9 mouse cellular contexts compared by ENCODE assay signal in genomic region chr7:118254460-118254859, GRCm38 (mm10). TPM values are rescaled to one million over a fixed set of nuclear protein-coding genes. Genes with fewer than 3 reads are reported as not detected.
DNase-seq lines count a peak whose midpoint lies in the region; TF ChIP-seq lines count a peak whose summit lies in the region.
"Had no signal": no experiment of that assay in that cellular context is flagged by ENCODE, and none has a peak within 500 bp of the region (broad histone marks: within the 10 kb centered on the region; RNA-seq: fewer than 3 reads in every experiment).

No protein-coding gene starts in this region.

- TF ChIP-seq POLR2A in heart, adult 2 months (IDR thresholded peaks at IDR 0.05; ENCODE audit: insufficient read depth, low read depth, low read length): no peak

- H3K4me1 ChIP-seq in heart, adult 2 months (ENCODE audit: control insufficient read depth, insufficient read depth, low read length): peaks cover 7% of the 10 kb centered on the region
- peaks cover 19% of the 10 kb centered on the region for H3K4me1 ChIP-seq in heart, embryonic 10.5 days
- H3K4me1 ChIP-seq: forebrain, embryonic 13.5 days had no signal

- no peak overlapping the region for H3K9ac ChIP-seq in heart, adult 2 months (ENCODE audit: low read depth, low read length)
- H3K9ac ChIP-seq: forebrain, embryonic 13.5 days had no signal

- 41% methylated on average over 8 of the region's 8 CpGs for WGBS in heart, adult 2 months
- 74% methylated on average over 8 of the region's 8 CpGs for WGBS in heart, embryonic 10.5 days

- H3K27ac ChIP-seq in heart, adult 2 months: peak overlapping the region; percentile 48; the same call in 1 of the 2 replicates
- H3K27ac ChIP-seq in heart, embryonic 10.5 days: no peak overlapping the region
- H3K27ac ChIP-seq: forebrain, embryonic 13.5 days had no signal

- no peaks in the 10 kb centered on the region for H3K27me3 ChIP-seq in heart, adult 2 months (ENCODE audit: control insufficient read depth, insufficient read depth, low read length)
- no peaks in the 10 kb centered on the region for H3K27me3 ChIP-seq in heart, embryonic 10.5 days (ENCODE audit: insufficient read depth, poor library complexity, severe bottlenecking)
- H3K27me3 ChIP-seq: forebrain, embryonic 13.5 days had no signal

- peaks cover 5% of the 10 kb centered on the region; the same call in 1 of the 2 replicates for H3K36me3 ChIP-seq in heart, adult 2 months (ENCODE audit: control insufficient read depth, insufficient read depth, low read length)
- H3K36me3 ChIP-seq in heart, embryonic 10.5 days: no peaks in the 10 kb centered on the region

- no peak for TF ChIP-seq EP300 in heart, adult 2 months (IDR thresholded peaks at IDR 0.05; ENCODE audit: insufficient read depth, low read depth, low read length)

- intact Hi-C loops in heart, adult 2 months (cut with DNase I): no loop called here
- intact Hi-C loops in heart, postnatal 14 days (cut with DNase I): no loop called here
- intact Hi-C loops in left cerebral cortex, postnatal 14 days (cut with DNase I): no loop called here

- peak; percentile 38 for DNase-seq in heart, adult 2 months
- no peak for DNase-seq in heart, embryonic 10.5 days (ENCODE audit: low spot score)
- peak; percentile 96 for DNase-seq in cerebellum, adult 11-12 months
- peak; percentile 29 to 53 for DNase-seq in heart, postnatal 14 days
- DNase-seq in left cerebral cortex, postnatal 14 days (ENCODE audit: low spot score in 2 of 2): peak; percentile 4 to 15
- DNase-seq in spleen, postnatal 36 days (ENCODE audit: low spot score in 2 of 2): no peak
- no peak for DNase-seq in urinary bladder, postnatal 36 days (ENCODE audit: low spot score in 2 of 2)
- DNase-seq in lung, postnatal 36 days: no peak

- no peak overlapping the region for H3K4me3 ChIP-seq in heart, adult 2 months
- no peak overlapping the region for H3K4me3 ChIP-seq in heart, embryonic 10.5 days
- H3K4me3 ChIP-seq: forebrain, embryonic 13.5 days had no signal

- H3K79me2 ChIP-seq in heart, adult 2 months (replicated peaks; ENCODE audit: control insufficient read depth, insufficient read depth, low read length): no peaks in the 10 kb centered on the region

- no peak for TF ChIP-seq CTCF in heart, adult 2 months (IDR thresholded peaks at IDR 0.05)

- H3K9me3 ChIP-seq in heart, embryonic 10.5 days: no peaks in the 10 kb centered on the region
- H3K9me3 ChIP-seq: forebrain, embryonic 13.5 days had no signal

RNA-seq across cellular contexts. Expression of gene Smg1, which starts 11.0 kb away (rescaled TPM):
- 10 to 100 TPM; 31.3 to 32.4 TPM for total RNA-seq in heart, adult 2 months (2021)
- polyA plus RNA-seq in heart, adult 2 months (2012; rRNA removed): 12.6 and 23.1 TPM in 2 replicates
- 12.4 and 13.6 TPM in 2 replicates for polyA plus RNA-seq in heart, embryonic 10.5 days (2016; fragmentation: Nextera tagmentation; extraction: Ambion mirVana)
- total RNA-seq in heart, postnatal 14 days (2021): 10 to 100 TPM; 52.8 to 53.8 TPM
- 10 to 100 TPM; 61.1 to 67.2 TPM for total RNA-seq in left cerebral cortex, postnatal 14 days (2021)

Comparison
In these comparisons a context has a peak if more than half of its experiments do, and no peak if none do; other contexts are left out.
1. DNase-seq: peak in heart, adult 2 months (2 of 2), cerebellum, adult 11-12 months (single experiment), heart, postnatal 14 days (2 of 2) and left cerebral cortex, postnatal 14 days (2 of 2); none in heart, embryonic 10.5 days (single experiment), spleen, postnatal 36 days (0 of 2), urinary bladder, postnatal 36 days (0 of 2) and lung, postnatal 36 days (single experiment).